Mouse (Mus musculus) urinary bladder, postnatal 4 days (tissue): Measurements from ENCODE around the gene Rev1.

Experiments used
- DNase-seq, 2 experiments: peaks; one replicate each; pipeline ENCODE4 v3.0.0; 2021 to 2022; ENCODE audit warnings: low spot score in 2 of 2

Gene Rev1

DNA sequence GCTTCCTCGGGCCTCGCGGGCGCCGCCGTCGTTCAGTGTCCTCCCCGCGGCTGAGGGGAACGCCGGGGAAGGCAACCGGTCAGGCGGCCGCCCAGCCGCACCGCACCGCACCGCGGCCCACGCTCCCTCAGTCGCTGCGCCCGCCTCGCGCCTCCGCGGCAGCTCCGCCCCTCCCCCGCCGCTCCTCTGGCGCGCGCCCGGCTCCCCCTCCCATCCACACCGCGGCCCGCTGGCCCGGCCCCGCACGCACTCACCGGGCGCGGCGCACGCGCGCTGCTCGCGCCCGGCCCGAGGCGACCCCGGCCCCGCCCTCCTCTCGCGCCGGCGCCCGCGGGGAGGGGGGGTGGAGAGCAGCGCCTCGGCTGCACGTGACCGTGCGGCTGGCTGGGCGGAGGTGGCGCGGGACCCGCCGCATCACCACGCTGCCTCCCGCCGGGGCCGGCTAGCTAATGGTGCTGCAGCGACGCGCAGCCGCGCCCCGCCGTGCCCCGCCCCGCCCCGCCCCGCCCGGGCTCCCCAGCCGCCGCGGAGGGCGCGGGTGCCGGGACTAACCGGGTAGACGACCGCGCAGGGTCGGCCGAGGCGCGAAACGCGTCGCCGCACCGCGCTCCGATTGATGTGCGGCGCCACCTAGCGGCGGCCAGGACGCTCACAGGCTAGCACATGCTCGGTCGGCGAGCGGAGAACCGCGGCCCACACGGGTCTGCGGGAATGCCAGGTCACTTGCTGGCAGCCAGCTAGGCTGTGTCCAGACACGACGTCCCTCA, at the start of gene Rev1:
Gene Rev1, minus strand, starts transcription at position 301 of the 767 bp plus-strand sequence.
- peak; percentile 91 to 96 for DNase-seq

DNA sequence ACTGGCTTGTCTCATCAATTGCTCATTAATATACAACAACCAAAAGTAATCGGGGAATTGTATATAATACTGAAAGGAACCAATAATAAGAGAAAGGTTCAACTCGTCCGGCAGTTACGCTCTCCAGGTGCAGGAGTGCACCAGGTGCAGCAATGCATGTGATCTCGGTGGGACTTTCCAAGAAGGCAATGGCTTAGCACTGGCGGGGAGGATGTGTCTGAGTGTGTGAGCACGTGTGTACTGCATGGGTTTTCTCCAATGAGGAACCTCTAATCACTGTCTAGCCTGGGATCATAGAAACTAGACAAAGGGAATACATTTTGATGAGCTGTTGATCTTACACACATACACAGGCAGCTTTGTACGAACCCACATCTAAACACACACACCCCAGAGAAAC, 49.3 kb upstream of the Rev1 start:
- DNase-seq = no peak

GRCm38 (mm10) chr1:38176077-38176476, 46.5 kb upstream of the Rev1 start:
- DNase-seq = no peak

DNA sequence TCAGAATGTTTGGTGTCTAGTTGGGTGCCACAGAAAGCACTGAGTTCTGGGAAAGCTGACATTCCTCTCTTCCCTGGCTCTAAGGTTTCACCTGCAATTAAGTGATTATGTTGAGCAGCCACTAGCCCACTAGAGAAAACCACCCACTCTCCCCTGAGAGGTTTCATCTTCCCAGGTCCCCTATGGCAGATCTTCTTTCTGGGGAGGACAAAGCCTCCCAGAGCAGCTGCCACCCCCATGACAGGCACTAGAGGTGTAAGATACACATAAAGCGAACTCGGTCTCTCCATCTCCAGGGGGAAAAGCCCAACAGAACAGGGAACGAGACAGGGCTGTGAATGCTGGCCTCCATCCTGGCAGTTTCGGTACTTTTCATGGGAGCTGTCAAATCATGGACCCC, 42.3 kb upstream of the Rev1 start:
- no peak for DNase-seq

DNA sequence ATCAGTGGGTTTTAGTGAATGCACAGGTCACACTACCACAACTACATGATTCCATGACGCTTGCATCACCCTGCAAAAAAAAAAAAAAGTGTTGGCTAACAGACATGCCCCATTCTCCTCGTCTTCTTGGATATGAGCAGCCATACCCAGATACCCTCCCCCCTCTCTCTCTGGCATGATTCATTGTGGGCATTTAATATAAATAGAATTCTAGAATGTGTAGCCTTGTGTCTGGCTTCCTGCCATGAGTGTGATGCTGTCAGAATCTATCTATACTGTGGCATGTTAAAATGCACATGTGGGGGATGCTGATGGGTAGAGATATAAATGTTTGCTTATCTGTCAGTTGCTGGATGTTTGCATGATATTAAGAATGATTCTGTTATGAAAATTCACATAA, 36.1 kb upstream of the Rev1 start:
- DNase-seq = no peak

- DNase-seq = no peak
Measured at GRCm38 (mm10) chr1:38150086-38150485, 20.5 kb upstream of the Rev1 start.

DNA sequence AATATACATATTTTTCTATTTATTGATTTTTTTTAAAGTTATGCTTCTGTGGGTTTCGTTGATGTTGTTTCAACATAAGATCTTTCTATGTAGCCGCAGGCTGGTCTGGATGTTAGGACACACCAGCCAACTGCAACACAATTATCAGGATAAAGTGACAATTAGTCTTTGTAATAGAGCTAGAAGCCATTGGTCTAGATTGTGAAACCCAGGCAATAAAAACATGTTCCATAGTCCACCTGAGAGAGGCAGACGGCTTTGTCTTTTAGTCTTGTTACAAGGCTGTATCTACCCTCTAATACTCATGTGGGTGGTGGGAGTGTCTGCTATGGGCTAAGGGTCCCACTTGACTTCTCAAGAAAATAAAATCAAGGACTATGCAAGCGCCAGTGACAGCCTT, 16.4 kb upstream of the Rev1 start:
- no peak for DNase-seq

DNA sequence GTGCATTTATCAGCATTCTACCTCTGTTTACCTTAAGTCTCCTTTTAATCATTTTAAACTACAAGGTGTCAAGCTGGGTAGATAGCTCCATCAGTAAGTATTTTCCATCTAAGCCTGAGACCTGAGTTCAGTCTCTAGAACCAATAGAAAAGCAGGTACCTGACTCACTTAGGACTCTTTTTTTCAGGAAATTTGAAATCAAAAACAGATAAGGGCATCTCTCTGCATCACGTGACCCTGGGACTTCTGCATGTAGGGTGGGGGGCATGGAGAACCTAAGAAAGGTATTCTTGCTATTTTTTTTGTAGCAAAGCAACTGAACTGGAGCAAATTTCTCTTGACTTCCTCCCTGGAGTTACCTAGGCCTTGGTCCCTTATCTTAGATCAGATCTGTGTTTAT, 11.8 kb upstream of the Rev1 start:
- no peak for DNase-seq

DNA sequence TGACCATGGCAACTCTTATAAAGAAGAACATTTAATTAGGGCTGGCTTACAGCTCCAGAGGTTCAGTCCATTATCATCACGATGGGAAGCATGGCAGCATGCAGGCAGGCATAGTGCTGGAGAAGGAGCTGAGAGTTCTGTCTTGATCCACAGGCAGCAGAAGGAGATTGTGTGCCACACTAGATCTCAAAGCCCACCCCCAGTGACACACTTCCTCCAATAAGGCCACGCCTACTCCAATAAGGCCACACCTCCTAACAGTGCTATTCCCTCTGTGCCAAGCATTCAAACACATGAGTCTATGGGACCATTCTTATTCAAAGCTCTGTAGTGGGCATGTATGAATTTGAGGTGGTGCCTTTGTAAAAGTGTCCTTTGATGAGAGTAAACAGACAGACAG, 11.3 kb upstream of the Rev1 start:
- no peak for DNase-seq

DNA sequence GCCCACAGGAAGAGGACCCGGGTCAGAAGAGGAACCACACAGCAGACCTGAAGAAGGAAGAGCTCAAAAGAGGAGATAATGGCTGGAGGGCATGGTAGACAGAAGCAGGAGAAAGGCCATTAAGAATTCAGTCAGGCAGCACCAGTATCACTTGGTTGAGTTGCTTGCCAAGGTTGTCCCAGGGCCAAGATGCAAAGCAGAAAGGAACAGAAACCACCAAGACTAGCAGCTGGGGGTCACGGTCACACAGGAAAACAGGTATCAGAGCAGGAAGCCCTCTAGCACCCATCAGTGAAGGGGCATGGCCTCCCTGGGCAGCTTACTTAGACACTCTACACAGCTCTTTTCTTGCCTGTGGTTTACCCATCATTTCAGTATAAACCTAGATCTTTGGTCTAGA, 9.8 kb upstream of the Rev1 start:
- no peak for DNase-seq

DNA sequence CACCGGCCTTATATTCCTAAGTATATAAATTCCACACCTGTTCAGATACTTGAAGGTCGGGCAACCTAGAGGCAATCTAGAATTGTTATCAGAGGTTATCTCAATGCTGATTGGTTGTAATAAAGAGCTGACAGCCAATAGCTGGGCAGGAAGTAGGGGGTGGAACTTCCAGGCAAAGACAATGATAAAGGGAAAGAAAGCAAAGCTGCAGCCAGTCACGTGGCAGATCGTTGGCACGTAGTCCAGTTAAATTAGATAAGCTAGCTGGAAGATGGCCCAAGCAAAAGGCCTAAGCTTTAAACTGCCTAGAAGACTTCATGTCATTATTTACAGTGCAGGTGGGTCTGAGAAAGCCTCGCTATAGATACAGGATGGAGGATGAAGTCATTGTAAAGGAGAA, 3.3 kb upstream of the Rev1 start:
- no peak for DNase-seq

- DNase-seq = no peak
Measured at GRCm38 (mm10) chr1:38130715-38131483, 1.3 kb upstream of the Rev1 start.

GRCm38 (mm10) chr1:38128919-38129436, 623 bp downstream of the Rev1 start:
- DNase-seq = peak in 1 of 2 experiments; percentile 35

GRCm38 (mm10) chr1:38127036-38127435, 2.6 kb downstream of the Rev1 start:
- no peak for DNase-seq

GRCm38 (mm10) chr1:38126426-38126825, 3.2 kb downstream of the Rev1 start:
- DNase-seq = no peak

DNA sequence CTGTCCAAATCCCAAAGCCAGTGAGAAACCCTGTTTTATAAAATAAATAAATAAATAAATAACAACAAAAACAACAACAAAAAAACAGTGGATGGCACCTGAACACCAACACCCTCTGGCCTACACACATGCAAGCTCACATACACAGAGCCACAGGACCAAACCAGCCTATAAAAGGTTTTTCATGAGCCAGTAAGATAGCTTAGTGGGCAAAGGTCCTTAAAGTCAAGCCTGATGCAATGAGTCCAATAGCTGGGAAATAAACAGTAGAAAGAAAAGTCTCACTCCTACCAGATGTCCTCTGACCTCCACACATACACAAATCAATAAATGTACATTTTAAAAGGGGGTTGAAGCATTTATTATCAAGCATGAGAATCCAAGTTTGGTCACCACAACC, 5.3 kb downstream of the Rev1 start:
- no peak for DNase-seq

DNA sequence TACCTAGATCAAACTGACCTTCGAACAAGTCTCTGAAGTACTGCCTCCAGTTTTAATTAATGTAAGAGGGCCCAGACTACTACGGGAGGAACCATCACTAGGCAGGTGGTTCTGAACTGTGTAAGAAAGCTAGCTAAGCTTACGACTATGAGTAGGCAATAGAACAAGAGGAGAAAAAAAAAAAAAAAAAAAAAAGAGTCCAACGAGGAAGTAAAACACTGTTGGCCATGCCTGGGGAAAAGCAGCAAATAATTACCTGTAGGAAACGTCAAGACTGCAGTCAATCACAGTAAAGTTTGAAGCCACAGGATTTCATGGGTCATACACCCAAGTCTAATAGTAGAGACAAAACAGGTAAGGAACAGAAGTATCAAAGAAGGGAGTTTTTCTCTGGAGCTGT, 8.7 kb downstream of the Rev1 start:
- no peak for DNase-seq

- no peak for DNase-seq
Measured at GRCm38 (mm10) chr1:38118624-38119023, 11.0 kb downstream of the Rev1 start.

- DNase-seq = no peak
Measured at GRCm38 (mm10) chr1:38109786-38110185, 19.8 kb downstream of the Rev1 start.

- no peak for DNase-seq
Measured at GRCm38 (mm10) chr1:38103813-38104212, 25.8 kb downstream of the Rev1 start.

GRCm38 (mm10) chr1:38103214-38103613, 26.4 kb downstream of the Rev1 start:
- no peak for DNase-seq

- no peak for DNase-seq
Measured at GRCm38 (mm10) chr1:38081316-38081715, 48.3 kb downstream of the Rev1 start.

DNA sequence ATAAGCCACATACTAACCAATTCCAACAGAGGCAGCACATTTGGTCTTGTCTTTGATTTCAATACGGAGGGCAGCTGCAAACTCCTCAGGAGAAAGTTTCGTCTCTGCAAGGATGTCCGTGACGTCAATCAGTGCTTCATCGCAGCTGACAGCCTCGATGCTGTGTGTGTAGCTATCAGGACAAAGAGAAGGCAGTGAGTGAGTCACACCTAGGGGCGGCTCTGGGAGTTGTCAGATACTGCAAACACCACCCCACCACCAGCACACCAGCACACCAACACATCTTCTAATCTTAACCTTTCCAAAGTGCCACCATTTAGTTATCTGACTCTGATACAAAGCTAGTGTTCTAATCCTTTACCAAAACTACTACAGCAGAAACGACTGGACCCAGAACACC, 58.3 kb downstream of the Rev1 start:
- DNase-seq = no peak
